Mouse (Mus musculus) kidney, postnatal 14 days (tissue): ENCODE measurements at regions not wholly inside any gene's neighbourhood (a gene's known extent, or its start where the extent isn't known, plus 50 kb on each side); places are given as distances from the start of the nearest gene placed in this dataset.

ENCODE experiments used
- DNase-seq: peaks from one replicate; pipeline ENCODE4 v3.0.0; 2022; ENCODE audit warnings: mixed read lengths

- DNase-seq, result no peak
Measured at GRCm38 (mm10) chr11:89932231-89932865, 70.3 kb downstream of the Pctp start.

GRCm38 (mm10) chr11:89929115-89929988 is 73.3 kb downstream of the Pctp start:
- DNase-seq, result no peak

GRCm38 (mm10) chr11:89927483-89928156 is 75.1 kb downstream of the Pctp start:
- DNase-seq, result no peak

GRCm38 (mm10) chr11:89922551-89922950 is 80.1 kb downstream of the Pctp start:
- peak; percentile 17 for DNase-seq

- peak; percentile 73 for DNase-seq
Measured at GRCm38 (mm10) chr11:89921146-89921545, 81.5 kb downstream of the Pctp start.

- no peak for DNase-seq
Measured at GRCm38 (mm10) chr11:89915795-89916194, 86.9 kb downstream of the Pctp start.

GRCm38 (mm10) chr11:89914577-89914976 is 88.1 kb downstream of the Pctp start:
- DNase-seq, result no peak

- DNase-seq, result no peak
Measured at GRCm38 (mm10) chr11:89901241-89901740, 101.4 kb downstream of the Pctp start.

- DNase-seq, result no peak
Measured at GRCm38 (mm10) chr11:89898516-89898915, 104.2 kb downstream of the Pctp start.

- DNase-seq, result no peak
Measured at GRCm38 (mm10) chr11:89896854-89897253, 105.8 kb downstream of the Pctp start.

GRCm38 (mm10) chr11:89871587-89871986 is 94.1 kb upstream of the Ankfn1 start:
- no peak for DNase-seq

GRCm38 (mm10) chr11:89867575-89867974 is 90.1 kb upstream of the Ankfn1 start:
- no peak for DNase-seq

GRCm38 (mm10) chr11:89856184-89856769 is 78.8 kb upstream of the Ankfn1 start:
- DNase-seq, result no peak

GRCm38 (mm10) chr11:89841853-89842252 is 64.4 kb upstream of the Ankfn1 start:
- no peak for DNase-seq

GRCm38 (mm10) chr11:89839671-89840327 is 62.3 kb upstream of the Ankfn1 start:
- DNase-seq, result peak; percentile 53

- DNase-seq, result no peak
Measured at GRCm38 (mm10) chr11:89837995-89838394, 60.5 kb upstream of the Ankfn1 start.

GRCm38 (mm10) chr11:89836897-89837296 is 59.4 kb upstream of the Ankfn1 start:
- no peak for DNase-seq

GRCm38 (mm10) chr11:89834068-89834467 is 56.6 kb upstream of the Ankfn1 start:
- DNase-seq, result no peak

- no peak for DNase-seq
Measured at GRCm38 (mm10) chr11:89831577-89832110, 54.2 kb upstream of the Ankfn1 start.
